Mouse (Mus musculus): Measurements from ENCODE around the gene Tbc1d17. TPM values are rescaled to one million over a fixed set of nuclear protein-coding genes. Genes with fewer than 3 reads are reported as not detected.

Gene Tbc1d17
- total RNA-seq, 2 experiments from 2014 or later, result 41.7 to 49.0 TPM

- no peak for DNase-seq
Observed at GRCm38 (mm10) chr7:44789531-44789930, 59.3 kb downstream of the Tbc1d17 start.

Small RNA genes lying within 50 kb of the gene (microRNA-seq; reads per million reads assigned to microRNA genes)
- 0 reads per million in 2 experiments for gene Mir707

Other genes starting within 250 kb of the Tbc1d17 start
- gene Myh14, start 178.2 kb downstream of the Tbc1d17 start, total RNA-seq (2021), result 10 to 100 TPM; 21.4 to 23.3 TPM
- gene Izumo2, start 140.3 kb downstream of the Tbc1d17 start, total RNA-seq (2021), result not detected
- 10 to 100 TPM; 16.7 to 18.5 TPM for gene Vrk3, start 100.7 kb downstream of the Tbc1d17 start, total RNA-seq (2021)
- under 1 TPM in 1 of 2 experiments, not detected in 1; 0.29 TPM for gene Zfp473, start 98.0 kb downstream of the Tbc1d17 start, total RNA-seq (2021)
- 10 to 100 TPM; 28.0 to 35.3 TPM for gene Nup62, start 33.0 kb downstream of the Tbc1d17 start, total RNA-seq (2021)
- gene Il4i1, start 32.7 kb downstream of the Tbc1d17 start, total RNA-seq (2021), result 1 to 10 TPM; 1.9 to 2.3 TPM
- gene Atf5, start 32.4 kb downstream of the Tbc1d17 start, total RNA-seq (2021), result 10 to 100 TPM; 55.1 to 60.5 TPM
- gene Akt1s1, start 88 bp downstream of the Tbc1d17 start, total RNA-seq (2021), result 10 to 100 TPM; 84.2 to 86.4 TPM
- 10 to 100 TPM; 14.4 to 16.5 TPM for gene Pnkp, start 8.1 kb upstream of the Tbc1d17 start, total RNA-seq (2021)
- gene Ptov1, start 20.7 kb upstream of the Tbc1d17 start, total RNA-seq (2021), result 100 to 1,000 TPM; 210 to 216 TPM
- 10 to 100 TPM; 44.7 to 53.5 TPM for gene Med25, start 43.6 kb upstream of the Tbc1d17 start, total RNA-seq (2021)
- 10 to 100 TPM; 15.0 to 18.1 TPM for gene Fuz, start 47.0 kb upstream of the Tbc1d17 start, total RNA-seq (2021)
- 10 to 100 TPM; 59.0 to 65.0 TPM for gene Ap2a1, start 80.4 kb upstream of the Tbc1d17 start, total RNA-seq (2021)
- not detected for gene Tsks, start 94.1 kb upstream of the Tbc1d17 start, total RNA-seq (2021)
- 1 to 10 TPM; 4.4 to 5.7 TPM for gene Cpt1c, start 125.8 kb upstream of the Tbc1d17 start, total RNA-seq (2021)
- gene Prmt1, start 137.5 kb upstream of the Tbc1d17 start, total RNA-seq (2021), result 100 to 1,000 TPM; 267 to 271 TPM
- 10 to 100 TPM; 26.5 to 35.8 TPM for gene Irf3, start 148.6 kb upstream of the Tbc1d17 start, total RNA-seq (2021)
- gene Bcl2l12, start 149.6 kb upstream of the Tbc1d17 start, total RNA-seq (2021), result 10 to 100 TPM; 10.8 to 14.0 TPM
- gene Scaf1, start 167.3 kb upstream of the Tbc1d17 start, total RNA-seq (2021), result 10 to 100 TPM; 47.7 to 55.8 TPM
- gene Rras, start 168.9 kb upstream of the Tbc1d17 start, total RNA-seq (2021), result 10 to 100 TPM; 75.5 to 80.6 TPM
- gene Prr12, start 203.8 kb upstream of the Tbc1d17 start, total RNA-seq (2021), result 10 to 100 TPM; 36.0 to 43.1 TPM
- 10 to 100 TPM; 35.9 to 40.5 TPM for gene Nosip, start 213.3 kb upstream of the Tbc1d17 start, total RNA-seq (2021)
- 10 to 100 TPM in 1 of 2 experiments, 1 to 10 TPM in 1; 8.5 to 10.7 TPM for gene Prrg2, start 213.6 kb upstream of the Tbc1d17 start, total RNA-seq (2021)
- gene Rcn3, start 243.1 kb upstream of the Tbc1d17 start, total RNA-seq (2021), result 100 to 1,000 TPM; 103 to 148 TPM

Data from gastrocnemius, postnatal 10 days (tissue).